Mouse (Mus musculus) embryonic facial prominence, embryonic 10.5 days (tissue): ENCODE measurements around the gene Tmem267. TPM values are rescaled to one million over a fixed set of nuclear protein-coding genes. Genes with fewer than 3 reads are reported as not detected.

Experiments used
- DNase-seq: peaks from one replicate; pipeline ENCODE4 v3.0.0-alpha.2; 2017; ENCODE audit warnings: low spot score
- H3K27ac ChIP-seq: fragments of 300-500 bp; sonication (generic); replicated peaks from 2 replicates; pipeline ENCODE4 v1.5.1; 2016; ENCODE audit warnings: mild to moderate bottlenecking
- H3K27me3 ChIP-seq: fragments of 300-500 bp; sonication (generic); replicated peaks from 2 replicates; pipeline ENCODE4 v1.6.1; 2016; ENCODE audit warnings: low read depth, mild to moderate bottlenecking; ENCODE audit not compliant: poor library complexity, severe bottlenecking
- H3K36me3 ChIP-seq: fragments of 300-500 bp; sonication (generic); replicated peaks from 2 replicates; pipeline ENCODE4 v1.6.1; 2016; ENCODE audit warnings: mild to moderate bottlenecking, moderate library complexity
- H3K4me1 ChIP-seq: fragments of 300-500 bp; sonication (generic); 2 replicates; pipeline ENCODE4 v1.6.1; 2016
- H3K4me3 ChIP-seq: fragments of 300-500 bp; sonication (generic); 2 replicates; pipeline ENCODE4 v1.5.1; 2016; ENCODE audit warnings: mild to moderate bottlenecking, moderate library complexity
- H3K9me3 ChIP-seq: fragments of 300-500 bp; sonication (generic); 2 replicates; pipeline ENCODE4 v1.6.1; 2016; ENCODE audit warnings: mild to moderate bottlenecking
- WGBS: fragments of 180-500 bp; shearing (Covaris S2); methylation state at CpG from one replicate; pipeline ENCODE4 v1.1.7; 2016; 5-methylcytosine and 5-hydroxymethylcytosine counted together
- polyA plus RNA-seq: library from polyadenylated mRNA; unstranded; fragments of >200 nt; fragmentation: Nextera tagmentation; extraction: Ambion mirVana; gene quantifications from 2 replicates; pipeline ENCODE4 v1.2.1, GENCODE M21; 2016

Gene Tmem267
- polyA plus RNA-seq, 1 experiment from 2014 or later: 1.0 TPM

DNA sequence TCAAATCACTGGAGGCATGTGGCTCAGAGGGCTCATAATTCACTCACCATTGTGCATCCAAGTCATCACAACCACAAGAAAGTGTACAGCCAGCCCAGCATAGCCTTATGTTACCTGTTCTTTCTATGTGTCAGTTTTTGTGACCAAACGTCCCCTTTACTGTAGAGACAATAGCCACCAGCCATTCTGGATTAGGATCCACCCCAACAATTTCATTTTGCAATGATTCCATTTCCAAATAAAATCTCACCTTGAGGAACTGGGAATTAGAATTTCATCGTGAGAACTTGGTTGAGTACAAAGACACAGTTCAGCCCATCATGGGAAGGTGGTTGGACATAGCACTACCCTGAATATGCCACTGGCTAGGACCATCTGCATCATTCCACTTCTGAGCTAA, 168.4 kb downstream of the Tmem267 start:
- H3K27ac ChIP-seq: no peak overlapping the region
- WGBS: 81% methylated on average over 2 of the region's 2 CpGs
- no peak for DNase-seq

DNA sequence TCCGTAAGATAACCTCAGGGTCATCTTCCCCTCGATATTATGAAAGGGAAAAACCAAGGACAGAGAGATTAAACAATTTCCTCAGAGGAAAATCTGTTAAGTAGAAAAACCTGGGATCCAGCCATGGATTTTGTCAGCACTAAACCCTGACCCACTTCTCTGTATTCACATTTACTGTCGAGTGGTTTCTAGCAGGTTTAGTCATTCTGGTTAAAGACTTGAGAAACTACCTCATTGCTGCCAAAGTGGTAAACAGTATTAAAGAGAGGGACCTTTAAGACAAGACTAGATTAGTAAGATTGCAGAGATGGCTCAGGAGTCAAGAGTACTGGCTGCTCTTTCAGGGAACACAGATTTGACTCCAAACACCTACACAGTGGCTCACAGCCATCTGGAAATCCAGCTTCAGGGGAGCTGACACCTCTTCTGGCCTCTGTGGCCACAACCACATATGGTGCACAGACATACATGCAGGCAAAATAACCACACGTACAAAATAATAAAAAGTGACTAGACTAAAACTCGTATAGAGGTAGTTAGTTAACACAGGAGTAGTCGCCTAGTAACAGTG, 169.1 kb downstream of the Tmem267 start:
- H3K27ac ChIP-seq: no peak overlapping the region
- no peak overlapping the region for H3K4me3 ChIP-seq
- H3K4me1 ChIP-seq: no peaks in the 10 kb centered on the region
- no peak for DNase-seq
- 79% methylated on average over 6 of the region's 6 CpGs for WGBS
- H3K36me3 ChIP-seq: no peaks in the 10 kb centered on the region
- no peaks in the 10 kb centered on the region for H3K9me3 ChIP-seq
- no peaks in the 10 kb centered on the region for H3K27me3 ChIP-seq

More for the DNA sequence above, 168.4 kb downstream of the Tmem267 start:
- H3K4me1 ChIP-seq: no peaks in the 10 kb centered on the region
- no peaks in the 10 kb centered on the region for H3K27me3 ChIP-seq
- H3K36me3 ChIP-seq: no peaks in the 10 kb centered on the region
- H3K9me3 ChIP-seq: no peaks in the 10 kb centered on the region
- H3K4me3 ChIP-seq: no peak overlapping the region

Other genes starting within 250 kb of the Tmem267 start
- 114 and 117 TPM in 2 replicates for gene Paip1, start 59.4 kb upstream of the Tmem267 start, polyA plus RNA-seq
- gene 4833420G17Rik, start 25.3 kb upstream of the Tmem267 start, polyA plus RNA-seq: 72.1 and 76.5 TPM in 2 replicates
- gene 3110070M22Rik, start 344 bp downstream of the Tmem267 start, polyA plus RNA-seq: 0.86 and 1.3 TPM in 2 replicates
- 0.10 TPM in 1 of 2 replicates, not detected in the other for gene Ccl28, start 135.8 kb downstream of the Tmem267 start, polyA plus RNA-seq
- 245 and 273 TPM in 2 replicates for gene Hmgcs1, start 202.3 kb downstream of the Tmem267 start, polyA plus RNA-seq